Mouse (Mus musculus): Measurements from ENCODE around the gene Mettl1.

DNA sequence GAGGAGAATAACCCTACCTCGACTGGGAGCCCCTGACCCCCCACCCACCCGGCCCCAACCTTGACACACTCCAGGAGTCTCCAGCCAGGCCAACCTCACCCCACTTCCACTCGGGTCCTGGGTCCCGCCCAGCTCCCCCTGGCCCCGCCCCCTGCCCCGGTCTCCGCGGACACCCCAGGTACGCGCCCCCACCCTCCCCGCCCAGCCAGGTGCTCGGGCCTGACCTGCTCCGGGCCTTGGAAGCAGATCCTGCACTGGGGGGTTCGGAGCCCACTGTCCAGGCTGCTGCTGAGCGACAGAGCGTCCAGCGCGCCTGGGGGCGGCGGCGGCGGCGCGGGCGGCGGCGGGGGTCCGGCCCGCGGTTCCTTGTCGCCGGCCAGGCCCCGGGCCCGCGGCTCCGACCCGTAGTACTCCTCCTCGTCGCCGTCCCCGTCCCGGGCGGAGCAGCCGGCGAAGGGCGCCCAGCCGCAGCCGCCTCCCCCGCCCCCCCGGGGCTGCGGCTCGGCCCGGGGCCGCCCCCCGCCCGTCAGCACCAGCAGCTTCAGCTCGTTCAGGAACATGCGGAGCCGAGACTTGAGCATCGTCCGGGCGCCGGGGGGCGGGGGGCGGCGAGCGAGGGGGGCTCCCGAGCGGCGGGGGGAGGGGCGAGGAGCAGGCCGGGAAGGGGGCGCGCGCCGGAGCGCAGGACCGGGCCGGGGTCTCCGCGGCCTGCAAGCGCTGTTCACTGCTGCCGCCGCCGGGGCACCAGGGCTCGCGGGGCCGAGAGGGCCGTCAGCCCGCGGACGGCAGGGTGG, 18.2 kb downstream of the Mettl1 start:
- no peak for TF ChIP-seq EP300 (IDR thresholded peaks at IDR 0.05; ENCODE audit: low read depth)
- no peak for TF ChIP-seq CTCF (IDR thresholded peaks at IDR 0.05; ENCODE audit: low read depth)
